Mouse (Mus musculus) liver (tissue): ENCODE results near the gene St8sia1.

Source experiments
- DNase-seq: peaks from one replicate; pipeline ENCODE4 v3.0.0-alpha.2; 2020; ENCODE audit warnings: mixed read lengths

Gene St8sia1

GRCm38 (mm10) chr6:142860396-142860795, 103.9 kb downstream of the St8sia1 start:
- DNase-seq: no peak

GRCm38 (mm10) chr6:142859946-142860345, 104.3 kb downstream of the St8sia1 start:
- DNase-seq: no peak

- DNase-seq: peak; percentile 38
Measured at GRCm38 (mm10) chr6:142858937-142859336, 105.3 kb downstream of the St8sia1 start.

- DNase-seq: no peak
Measured at GRCm38 (mm10) chr6:142856258-142856874, 107.9 kb downstream of the St8sia1 start.

- DNase-seq: no peak
Measured at GRCm38 (mm10) chr6:142855761-142856160, 108.5 kb downstream of the St8sia1 start.

GRCm38 (mm10) chr6:142852419-142853377, 111.6 kb downstream of the St8sia1 start:
- no peak for DNase-seq

- no peak for DNase-seq
Measured at GRCm38 (mm10) chr6:142850436-142850835, 113.8 kb downstream of the St8sia1 start.

GRCm38 (mm10) chr6:142849326-142849725, 114.9 kb downstream of the St8sia1 start:
- DNase-seq: no peak

GRCm38 (mm10) chr6:142847914-142848674, 116.2 kb downstream of the St8sia1 start:
- no peak for DNase-seq

- DNase-seq: no peak
Measured at GRCm38 (mm10) chr6:142846855-142847254, 117.4 kb downstream of the St8sia1 start.

- no peak for DNase-seq
Measured at GRCm38 (mm10) chr6:142845066-142845465, 119.2 kb downstream of the St8sia1 start.

GRCm38 (mm10) chr6:142844061-142844460, 120.2 kb downstream of the St8sia1 start:
- no peak for DNase-seq

GRCm38 (mm10) chr6:142838501-142838900, 125.8 kb downstream of the St8sia1 start:
- no peak for DNase-seq

GRCm38 (mm10) chr6:142837326-142837725, 126.9 kb downstream of the St8sia1 start:
- no peak for DNase-seq

GRCm38 (mm10) chr6:142835726-142836125, 128.5 kb downstream of the St8sia1 start:
- no peak for DNase-seq

GRCm38 (mm10) chr6:142834911-142835310, 129.3 kb downstream of the St8sia1 start:
- DNase-seq: no peak

GRCm38 (mm10) chr6:142831706-142832105, 132.5 kb downstream of the St8sia1 start:
- no peak for DNase-seq

- DNase-seq: peak; percentile 69
Measured at GRCm38 (mm10) chr6:142831243-142831642, 133.0 kb downstream of the St8sia1 start.

- no peak for DNase-seq
Measured at GRCm38 (mm10) chr6:142830221-142830620, 134.0 kb downstream of the St8sia1 start.

GRCm38 (mm10) chr6:142825449-142825848, 138.8 kb downstream of the St8sia1 start:
- no peak for DNase-seq

- no peak for DNase-seq
Measured at GRCm38 (mm10) chr6:142823008-142823787, 141.1 kb downstream of the St8sia1 start.

GRCm38 (mm10) chr6:142818306-142818705, 145.9 kb downstream of the St8sia1 start:
- DNase-seq: no peak
